Mouse (Mus musculus) hindbrain, embryonic 14.5 days (tissue): ENCODE data around the gene Ttc12. TPM values are rescaled to one million over a fixed set of nuclear protein-coding genes. Genes with fewer than 3 reads are reported as not detected.

Experiments used
- ATAC-seq: fragments of 200-750 bp; cut with Nextera tagmentation; 2 replicates; pipeline ENCODE4 v1.8.0; 2017; ENCODE audit warnings: moderate number of reproducible peaks, mild to moderate bottlenecking, moderate TSS enrichment, moderate library complexity; ENCODE audit not compliant: low FRiP score
- DNase-seq: peaks from one replicate; pipeline ENCODE4 v3.0.0-alpha.2; 2015; ENCODE audit warnings: low spot score
- H3K27ac ChIP-seq: fragments of 300-500 bp; sonication (generic); 2 replicates; pipeline ENCODE4 v1.5.1; 2014; ENCODE audit warnings: mild to moderate bottlenecking, moderate library complexity
- H3K27me3 ChIP-seq: fragments of 300-500 bp; sonication (generic); 2 replicates; pipeline ENCODE4 v1.6.1; 2014; ENCODE audit warnings: mild to moderate bottlenecking, low read length, mixed read lengths; ENCODE audit not compliant: control insufficient read depth, insufficient read depth
- H3K36me3 ChIP-seq: fragments of 300-500 bp; sonication (generic); replicated peaks from 2 replicates; pipeline ENCODE4 v1.6.1; 2014; ENCODE audit not compliant: control insufficient read depth, insufficient read depth
- H3K4me1 ChIP-seq: fragments of 300-500 bp; sonication (generic); replicated peaks from 2 replicates; pipeline ENCODE4 v1.6.1; 2014; ENCODE audit warnings: antibody characterized with exemption, low read length, mixed read lengths; ENCODE audit not compliant: control insufficient read depth, insufficient read depth
- H3K4me2 ChIP-seq: fragments of 300-500 bp; sonication (generic); replicated peaks from 2 replicates; pipeline ENCODE4 v1.6.1; 2014; ENCODE audit warnings: mild to moderate bottlenecking, moderate library complexity
- H3K4me3 ChIP-seq: fragments of 300-500 bp; sonication (generic); replicated peaks from 2 replicates; pipeline ENCODE4 v1.5.1; 2014; ENCODE audit warnings: mild to moderate bottlenecking, low read length
- H3K9ac ChIP-seq: fragments of 300-500 bp; sonication (generic); 2 replicates; pipeline ENCODE4 v1.6.1; 2014
- H3K9me3 ChIP-seq: fragments of 300-500 bp; sonication (generic); 2 replicates; pipeline ENCODE4 v1.6.1; 2016; ENCODE audit warnings: low read length; ENCODE audit not compliant: control insufficient read depth
- WGBS: fragments of 180-500 bp; shearing (Covaris S2); extraction: QIAGEN DNeasy Blood & Tissue Kit; methylation state at CpG from one replicate; pipeline ENCODE4 v1.1.7; 2014; 5-methylcytosine and 5-hydroxymethylcytosine counted together
- polyA plus RNA-seq: library from polyadenylated mRNA; unstranded; fragments of >200 nt; fragmentation: Nextera tagmentation; extraction: Ambion mirVana; gene quantifications from 2 replicates; pipeline ENCODE4 v1.2.1, GENCODE M21; 2014

Ttc12 gene
- polyA plus RNA-seq, 1 experiment from 2014 or later, result 2.7 TPM

DNA sequence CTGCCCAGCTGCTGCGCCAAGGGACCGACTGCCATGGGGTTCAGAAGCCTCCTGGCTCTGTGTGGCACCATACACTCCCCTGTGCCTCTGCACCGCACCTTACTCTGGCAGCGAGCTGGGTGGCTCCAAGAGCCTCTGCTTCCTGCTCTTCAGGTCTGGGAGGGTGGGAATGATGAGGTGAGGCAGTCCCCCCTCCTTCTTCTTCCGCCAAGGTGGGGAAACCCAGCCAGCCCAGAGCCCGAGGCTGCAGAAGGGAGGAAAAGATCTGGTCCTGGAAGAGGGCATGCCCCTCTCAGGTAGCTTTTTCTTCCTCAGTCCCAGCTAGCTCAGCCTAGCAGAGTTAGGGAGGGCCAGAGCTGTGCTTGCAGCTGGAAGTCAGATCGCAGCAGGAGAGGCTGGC lies 59.1 kb downstream of the Ttc12 start, which contains the start of gene Ankk1:
Ankk1 (minus strand) TSS at position 101 of the 400 bp plus-strand sequence.
- Histone ChIP-seq H3K4me3 (no peak within 1 kb of the TSS), H3K36me3 (no peaks in the 10 kb centered on the region), H3K4me1 (no peaks in the 10 kb centered on the region), H3K9ac (no peak within 1 kb of the TSS), H3K27ac (no peak within 1 kb of the TSS), H3K4me2 (no peak within 1 kb of the TSS), H3K9me3 (no peaks in the 10 kb centered on the region), H3K27me3 (no peaks in the 10 kb centered on the region)
- WGBS, result 78% methylated on average over 7 of the region's 7 CpGs
- ATAC-seq (no peak), DNase-seq (no peak)

DNA sequence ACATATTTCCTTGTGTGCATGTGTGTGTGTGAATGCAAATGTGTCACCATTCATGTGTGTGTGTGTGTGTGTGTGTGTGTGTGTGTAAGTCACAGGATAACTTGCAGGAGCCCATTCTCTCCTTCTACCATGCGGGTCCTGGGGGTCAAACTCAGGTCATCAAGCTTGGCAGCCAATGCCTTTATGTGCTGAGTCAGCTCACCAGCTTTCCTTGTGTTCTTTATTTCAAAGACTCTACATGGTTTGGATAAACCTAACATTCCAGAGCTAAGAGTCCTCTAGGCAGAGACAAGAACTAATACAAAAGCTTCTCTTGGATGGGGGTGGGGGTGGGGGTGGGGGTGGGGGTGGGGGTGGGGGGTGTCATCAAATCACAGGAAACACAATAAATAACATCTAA lies 60.4 kb downstream of the Ttc12 start:
- Histone ChIP-seq H3K27me3 (no peaks in the 10 kb centered on the region), H3K27ac (no peak overlapping the region), H3K9me3 (no peaks in the 10 kb centered on the region), H3K4me1 (no peaks in the 10 kb centered on the region), H3K4me3 (no peak overlapping the region), H3K9ac (no peak overlapping the region), H3K4me2 (no peak overlapping the region), H3K36me3 (no peaks in the 10 kb centered on the region)
- WGBS, result 33% methylated on average over 1 of the region's 1 CpGs
- no peak for ATAC-seq
- DNase-seq, result no peak

DNA sequence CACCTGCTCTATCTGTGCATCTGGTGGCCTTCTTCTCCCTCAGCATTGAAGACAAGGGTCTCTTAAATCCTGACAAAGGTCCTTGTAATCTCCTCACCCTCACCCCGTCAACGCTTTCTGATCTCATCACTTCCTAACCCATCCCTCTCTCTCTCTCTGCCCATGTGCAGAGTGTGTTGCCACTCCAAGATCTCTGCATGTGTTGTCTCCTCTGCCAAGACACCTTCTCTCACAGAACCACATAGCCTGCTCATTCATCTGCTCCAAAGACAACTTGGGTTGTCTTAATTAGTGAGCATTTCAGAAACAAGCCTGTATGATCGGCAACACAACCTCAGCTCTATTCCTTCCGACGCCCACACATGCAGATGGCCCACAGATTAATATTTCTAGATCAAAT lies 62.2 kb downstream of the Ttc12 start:
- Histone ChIP-seq H3K9ac (no peak overlapping the region), H3K4me2 (no peak overlapping the region), H3K27ac (no peak overlapping the region), H3K4me1 (no peaks in the 10 kb centered on the region), H3K27me3 (no peaks in the 10 kb centered on the region), H3K9me3 (no peaks in the 10 kb centered on the region), H3K36me3 (no peaks in the 10 kb centered on the region), H3K4me3 (no peak overlapping the region)
- 96% methylated on average over 5 of the region's 5 CpGs for WGBS
- DNase-seq, result no peak
- ATAC-seq, result no peak

DNA sequence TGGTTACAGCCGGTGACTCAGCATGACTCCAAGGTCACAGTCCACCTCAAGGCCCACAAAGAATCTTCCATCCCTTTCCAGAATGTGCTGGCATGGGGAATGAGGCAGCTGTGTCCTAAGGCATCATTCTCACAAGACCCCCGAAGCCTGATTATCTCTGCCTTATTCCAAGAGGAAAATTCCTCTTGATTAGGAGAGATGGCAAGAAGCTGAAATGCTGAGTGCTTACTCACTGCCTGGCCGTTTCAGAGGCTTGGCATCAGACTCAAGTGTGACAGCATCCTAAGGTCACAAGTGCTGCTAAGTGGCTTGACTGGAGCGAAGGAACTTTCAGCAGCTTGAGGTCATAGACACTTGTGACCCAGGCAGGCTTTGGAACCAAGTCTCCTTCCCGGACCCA lies 75.4 kb downstream of the Ttc12 start:
- no peak overlapping the region for H3K9ac ChIP-seq
- 91% methylated on average over 5 of the region's 5 CpGs for WGBS
- ATAC-seq, result no peak

DNA sequence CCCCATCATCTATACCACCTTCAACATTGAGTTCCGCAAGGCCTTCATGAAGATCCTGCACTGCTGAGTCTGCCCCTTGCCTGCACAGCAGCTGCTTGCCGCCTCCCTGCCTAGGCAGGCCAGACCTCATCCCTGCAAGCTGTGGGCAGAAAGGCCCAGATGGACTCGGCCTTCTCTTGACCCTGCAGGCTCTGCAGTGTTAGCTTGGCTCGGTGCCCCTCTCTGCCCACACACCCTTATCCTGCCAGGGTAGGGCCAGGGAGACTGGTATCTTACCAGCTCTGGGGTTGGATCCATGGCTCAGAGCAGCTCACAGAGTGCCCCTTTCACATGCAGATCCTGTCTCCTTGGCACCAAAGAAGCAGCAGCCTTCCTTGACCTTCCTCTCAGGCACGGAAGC lies 79.0 kb downstream of the Ttc12 start:
- H3K4me1 ChIP-seq, result no peaks in the 10 kb centered on the region
- H3K9ac ChIP-seq, result no peak overlapping the region
- H3K36me3 ChIP-seq, result no peaks in the 10 kb centered on the region
- no peak overlapping the region for H3K4me3 ChIP-seq
- WGBS, result 90% methylated on average over 5 of the region's 5 CpGs
- ATAC-seq (no peak), DNase-seq (no peak)
- H3K27ac ChIP-seq, result no peak overlapping the region
- no peaks in the 10 kb centered on the region for H3K27me3 ChIP-seq
- H3K4me2 ChIP-seq, result no peak overlapping the region
- no peaks in the 10 kb centered on the region for H3K9me3 ChIP-seq

More for the DNA sequence above, 75.4 kb downstream of the Ttc12 start:
- no peak overlapping the region for H3K4me3 ChIP-seq
- H3K27me3 ChIP-seq, result no peaks in the 10 kb centered on the region
- no peak overlapping the region for H3K4me2 ChIP-seq
- H3K4me1 ChIP-seq, result no peaks in the 10 kb centered on the region
- no peaks in the 10 kb centered on the region for H3K9me3 ChIP-seq
- no peak for DNase-seq
- H3K27ac ChIP-seq, result no peak overlapping the region
- H3K36me3 ChIP-seq, result no peaks in the 10 kb centered on the region

DNA sequence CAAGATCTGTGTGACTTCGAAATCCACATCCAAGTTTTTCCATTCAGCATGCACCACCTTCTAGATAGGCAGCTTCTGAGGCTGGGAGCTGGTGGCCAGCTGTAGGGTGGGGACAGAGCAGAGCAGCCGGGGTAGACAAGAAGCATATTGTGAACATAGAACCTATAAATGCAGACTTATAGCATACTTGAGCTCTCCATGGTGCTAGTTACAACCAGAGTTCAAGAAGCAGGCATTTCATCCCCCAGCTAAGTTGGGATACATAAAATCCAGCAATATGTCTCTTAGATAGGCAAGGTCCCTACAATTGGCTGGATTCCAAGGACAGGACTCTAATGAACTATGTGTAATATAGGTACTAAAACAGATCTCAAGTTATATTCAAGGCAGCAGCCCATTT lies 82.3 kb downstream of the Ttc12 start:
- H3K9me3 ChIP-seq, result no peaks in the 10 kb centered on the region
- H3K9ac ChIP-seq, result no peak overlapping the region
- H3K4me1 ChIP-seq, result no peaks in the 10 kb centered on the region
- DNase-seq, result no peak
- ATAC-seq, result no peak
- no peaks in the 10 kb centered on the region for H3K27me3 ChIP-seq
- no peak overlapping the region for H3K27ac ChIP-seq
- no peaks in the 10 kb centered on the region for H3K36me3 ChIP-seq
- WGBS, result 76% methylated on average over 2 of the region's 2 CpGs
- no peak overlapping the region for H3K4me3 ChIP-seq
- H3K4me2 ChIP-seq, result no peak overlapping the region

DNA sequence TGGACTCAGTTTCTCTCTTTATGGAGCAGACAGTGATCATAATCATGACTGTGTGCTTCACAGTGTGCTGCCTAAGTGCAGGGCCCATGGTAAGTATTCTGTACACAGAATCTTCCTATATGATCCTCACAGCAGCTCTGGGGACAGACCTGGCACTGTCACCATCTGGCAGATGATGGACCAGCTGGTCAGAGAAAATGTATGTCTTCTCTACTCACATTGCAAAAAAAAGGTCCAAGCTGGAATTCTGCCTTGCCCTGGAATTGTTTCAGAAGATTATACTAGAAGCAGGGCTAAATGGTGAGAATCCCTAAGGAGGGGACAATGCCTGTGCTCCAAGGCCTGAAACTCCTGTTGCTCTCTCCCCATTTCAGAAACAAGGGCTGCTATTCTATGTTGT lies 90.0 kb downstream of the Ttc12 start:
- no peak overlapping the region for H3K9ac ChIP-seq
- H3K36me3 ChIP-seq, result no peaks in the 10 kb centered on the region
- DNase-seq, result no peak
- no peak overlapping the region for H3K4me3 ChIP-seq
- no peaks in the 10 kb centered on the region for H3K9me3 ChIP-seq
- no peaks in the 10 kb centered on the region for H3K4me1 ChIP-seq
- no peak overlapping the region for H3K4me2 ChIP-seq
- H3K27me3 ChIP-seq, result no peaks in the 10 kb centered on the region
- no peak for ATAC-seq
- H3K27ac ChIP-seq, result no peak overlapping the region

DNA sequence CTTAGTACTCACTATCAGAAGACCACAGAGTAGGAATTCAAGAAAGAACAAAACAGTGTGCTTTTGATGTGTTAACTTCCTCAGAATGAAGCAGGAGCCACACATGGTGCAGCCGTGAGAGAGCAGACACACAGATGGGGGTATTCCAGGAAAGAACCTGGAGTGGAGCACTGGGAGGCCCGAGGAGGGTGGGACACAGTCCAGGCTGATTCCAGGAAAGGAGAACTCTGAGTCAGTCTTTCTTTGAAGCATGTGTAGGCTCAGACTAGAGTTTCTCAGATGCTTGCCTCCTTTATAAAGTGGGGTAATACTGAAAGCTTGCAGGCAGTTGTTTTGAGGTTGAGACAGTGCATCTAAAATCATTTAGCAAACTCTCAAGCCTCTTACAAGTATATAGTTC lies 93.8 kb downstream of the Ttc12 start:
- no peak for ATAC-seq
- Histone ChIP-seq H3K27me3 (no peaks in the 10 kb centered on the region), H3K9me3 (no peaks in the 10 kb centered on the region), H3K9ac (no peak overlapping the region), H3K4me2 (no peak overlapping the region), H3K27ac (no peak overlapping the region), H3K4me1 (no peaks in the 10 kb centered on the region), H3K4me3 (no peak overlapping the region), H3K36me3 (no peaks in the 10 kb centered on the region)
- 70% methylated on average over 2 of the region's 2 CpGs for whole genome bisulfite sequencing
- DNase-seq, result no peak

Other genes starting within 250 kb of the Ttc12 start
- gene Gm4894, start 235.7 kb downstream of the Ttc12 start, polyA plus RNA-seq, result not detected in 2 replicates
- 5.1 and 6.3 TPM in 2 replicates for gene Drd2, start 145.6 kb downstream of the Ttc12 start, polyA plus RNA-seq
- not detected in 2 replicates for gene Ankk1, start 59.2 kb downstream of the Ttc12 start, polyA plus RNA-seq